Mouse (Mus musculus) MN1 (cell line): Measurements from ENCODE around the gene Pef1.

Source experiments
- DNase-seq: peaks from one replicate; pipeline ENCODE4 v3.0.0-alpha.2; 2016; ENCODE audit warnings: low spot score

The Pef1 gene

GRCm38 (mm10) chr4:130095137-130095536 is 7.2 kb upstream of the Pef1 start:
- no peak for DNase-seq

- no peak for DNase-seq
Measured at GRCm38 (mm10) chr4:130101183-130101582, 1.2 kb upstream of the Pef1 start.

GRCm38 (mm10) chr4:130103632-130104031 is 1.3 kb downstream of the Pef1 start:
- no peak for DNase-seq

GRCm38 (mm10) chr4:130104584-130104983 is 2.2 kb downstream of the Pef1 start:
- DNase-seq, result no peak

GRCm38 (mm10) chr4:130107065-130107443 is 4.7 kb downstream of the Pef1 start:
- DNase-seq, result no peak

GRCm38 (mm10) chr4:130107444-130108131 is 5.2 kb downstream of the Pef1 start:
- peak; percentile 98 for DNase-seq

- DNase-seq, result no peak
Measured at GRCm38 (mm10) chr4:130108929-130109328, 6.6 kb downstream of the Pef1 start.

GRCm38 (mm10) chr4:130109666-130110065 is 7.3 kb downstream of the Pef1 start:
- DNase-seq, result peak; percentile 29

GRCm38 (mm10) chr4:130110091-130110490 is 7.7 kb downstream of the Pef1 start:
- DNase-seq, result peak; percentile 45

GRCm38 (mm10) chr4:130112299-130112698 is 9.9 kb downstream of the Pef1 start:
- DNase-seq, result peak; percentile 66

GRCm38 (mm10) chr4:130112732-130113131 is 10.4 kb downstream of the Pef1 start:
- DNase-seq, result no peak

- DNase-seq, result no peak
Measured at GRCm38 (mm10) chr4:130120752-130121151, 18.4 kb downstream of the Pef1 start.

GRCm38 (mm10) chr4:130121560-130121959 is 19.2 kb downstream of the Pef1 start:
- DNase-seq, result no peak

- DNase-seq, result no peak
Measured at GRCm38 (mm10) chr4:130123020-130123419, 20.7 kb downstream of the Pef1 start.

GRCm38 (mm10) chr4:130124110-130124509 is 21.8 kb downstream of the Pef1 start:
- DNase-seq, result no peak

GRCm38 (mm10) chr4:130125164-130125563 is 22.8 kb downstream of the Pef1 start:
- DNase-seq, result no peak

GRCm38 (mm10) chr4:130125935-130126334 is 23.6 kb downstream of the Pef1 start:
- no peak for DNase-seq

GRCm38 (mm10) chr4:130128907-130129306 is 26.5 kb downstream of the Pef1 start:
- no peak for DNase-seq

GRCm38 (mm10) chr4:130130082-130130481 is 27.7 kb downstream of the Pef1 start:
- no peak for DNase-seq

GRCm38 (mm10) chr4:130130641-130131350 is 28.4 kb downstream of the Pef1 start:
- DNase-seq, result no peak

- DNase-seq, result no peak
Measured at GRCm38 (mm10) chr4:130131448-130132105, 29.2 kb downstream of the Pef1 start.

- DNase-seq, result no peak
Measured at GRCm38 (mm10) chr4:130133399-130133798, 31.0 kb downstream of the Pef1 start.
